Mouse (Mus musculus) liver, postnatal 0 days (tissue): Measurements from ENCODE around the gene Rab7. TPM values are rescaled to one million over a fixed set of nuclear protein-coding genes. Genes with fewer than 3 reads are reported as not detected.

Source experiments
- ATAC-seq: fragments of 200-750 bp; cut with Nextera tagmentation; 2 replicates; pipeline ENCODE4 v1.8.0; 2017; ENCODE audit warnings: mild to moderate bottlenecking, moderate library complexity
- DNase-seq: peaks from one replicate; pipeline ENCODE4 v3.0.0-alpha.2; 2016
- H3K27ac ChIP-seq: fragments of 300-500 bp; sonication (generic); 2 replicates; pipeline ENCODE4 v1.5.1; 2014; ENCODE audit warnings: antibody characterized with exemption, moderate library complexity, mild to moderate bottlenecking, low read depth
- H3K27me3 ChIP-seq: fragments of 300-500 bp; sonication (generic); 2 replicates; pipeline ENCODE4 v1.6.1; 2014; ENCODE audit warnings: low read length, control low read depth, mixed read lengths; ENCODE audit not compliant: insufficient read depth
- H3K36me3 ChIP-seq: fragments of 300-500 bp; sonication (generic); replicated peaks from 2 replicates; pipeline ENCODE4 v1.6.1; 2014; ENCODE audit warnings: mild to moderate bottlenecking, control low read depth, low read length, moderate library complexity, mixed read lengths; ENCODE audit not compliant: insufficient read depth
- H3K4me1 ChIP-seq: fragments of 300-500 bp; sonication (generic); 2 replicates; pipeline ENCODE4 v1.6.1; 2014; ENCODE audit warnings: antibody characterized with exemption, mild to moderate bottlenecking, control low read depth; ENCODE audit not compliant: insufficient read depth
- H3K4me2 ChIP-seq: fragments of 300-500 bp; sonication (generic); 2 replicates; pipeline ENCODE4 v1.6.1; 2014; ENCODE audit warnings: low read depth, mild to moderate bottlenecking, low read length, moderate library complexity, mixed read lengths
- H3K4me3 ChIP-seq: fragments of 300-500 bp; sonication (generic); 2 replicates; pipeline ENCODE4 v1.5.1; 2014; ENCODE audit warnings: low read depth, low read length
- H3K9ac ChIP-seq: fragments of 300-500 bp; sonication (generic); replicated peaks from 2 replicates; pipeline ENCODE4 v1.6.1; 2014; ENCODE audit warnings: mild to moderate bottlenecking, moderate library complexity
- H3K9me3 ChIP-seq: fragments of 300-500 bp; sonication (generic); 2 replicates; pipeline ENCODE4 v1.6.1; 2016; ENCODE audit warnings: mild to moderate bottlenecking, control low read depth, low read length, mixed read lengths
- CTCF ChIP-seq: sonication (generic); IDR thresholded peaks from 2 replicates; pipeline ENCODE4 v1.5.1; 2016; ENCODE audit warnings: antibody characterized with exemption, low read depth
- EP300 ChIP-seq: IDR thresholded peaks from 2 replicates; pipeline ENCODE4 v1.6.1; 2016; ENCODE audit warnings: antibody characterized with exemption, low read depth, mild to moderate bottlenecking
- WGBS: fragments of 180-500 bp; shearing (Covaris S2); extraction: QIAGEN DNeasy Blood & Tissue Kit; methylation state at CpG from one replicate; pipeline ENCODE4 v1.1.7; 2014; ENCODE audit not compliant: insufficient replicate concordance; 5-methylcytosine and 5-hydroxymethylcytosine counted together
- polyA plus RNA-seq: library from polyadenylated mRNA; unstranded; fragments of >200 nt; fragmentation: Nextera tagmentation; extraction: Ambion mirVana; gene quantifications from 2 replicates; pipeline ENCODE4 v1.2.1, GENCODE M21; 2015

The Rab7 gene
- polyA plus RNA-seq, 1 experiment from 2014 or later, result 110 TPM

DNA sequence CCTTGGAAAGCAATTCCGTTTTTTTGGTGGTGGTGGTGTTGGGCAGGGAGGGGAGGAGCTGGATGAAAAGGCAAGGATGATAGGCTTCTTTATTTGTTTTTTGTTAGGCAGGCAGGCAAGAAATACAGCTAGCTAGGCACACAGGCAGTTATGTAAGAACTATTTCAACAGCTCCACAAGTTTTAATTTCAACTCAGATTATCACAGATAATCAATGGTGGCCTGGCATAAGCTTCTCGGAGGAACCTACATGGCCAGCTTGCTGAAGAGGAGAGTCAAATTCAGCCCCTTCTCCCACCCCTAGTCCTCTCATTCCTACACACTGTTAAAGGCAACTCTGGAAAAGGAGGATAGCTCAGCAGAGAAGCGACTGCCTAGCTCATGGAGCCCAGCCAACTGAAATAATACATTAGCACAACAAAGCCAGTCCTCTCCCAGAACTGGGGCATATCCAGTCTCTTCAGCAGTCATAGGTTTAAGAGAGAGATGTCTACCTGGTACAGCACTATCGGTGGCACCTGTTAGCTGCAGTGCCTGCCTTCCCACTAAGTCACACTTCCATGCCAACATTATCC lies 7.5 kb downstream of the Rab7 start:
- Histone ChIP-seq H3K27ac (peak overlapping the region; percentile 19; the same call in 1 of the 2 replicates), H3K4me3 (no peak overlapping the region), H3K9ac (no peak overlapping the region), H3K9me3 (no peaks in the 10 kb centered on the region), H3K4me2 (no peak overlapping the region; the same call in 1 of the 2 replicates), H3K4me1 (peaks cover 23% of the 10 kb centered on the region), H3K36me3 (peaks cover 25% of the 10 kb centered on the region), H3K27me3 (no peaks in the 10 kb centered on the region)
- DNase-seq, result no peak
- 63% methylated on average over 4 of the region's 4 CpGs for WGBS
- no peak for TF ChIP-seq EP300
- no peak for TF ChIP-seq CTCF
- peak; percentile 28; the same call in 1 of the 2 replicates for ATAC-seq

DNA sequence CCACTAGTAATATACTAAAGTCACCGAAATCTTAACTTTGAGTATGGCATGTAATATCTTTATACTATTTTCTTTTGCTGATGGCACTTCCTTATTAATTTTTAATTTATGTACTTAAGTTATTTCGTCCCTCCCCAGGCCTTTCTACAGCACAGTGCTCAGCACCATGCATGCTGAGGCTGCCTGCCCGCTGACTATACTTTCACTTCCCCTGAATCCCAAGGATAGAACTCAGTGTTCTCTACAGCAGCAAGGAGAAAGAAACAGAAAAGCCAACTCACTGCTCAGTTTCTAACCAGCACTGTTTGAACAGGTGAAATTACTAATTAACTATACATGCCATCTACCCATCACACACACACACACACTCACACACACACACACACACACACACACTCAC lies 11.6 kb downstream of the Rab7 start:
- TF ChIP-seq CTCF (no peak), EP300 (no peak)
- peaks cover 11% of the 10 kb centered on the region for H3K4me1 ChIP-seq
- 70% methylated on average over 3 of the region's 3 CpGs for WGBS
- DNase-seq (no peak), ATAC-seq (no peak)
- H3K27me3 ChIP-seq, result no peaks in the 10 kb centered on the region
- no peaks in the 10 kb centered on the region for H3K9me3 ChIP-seq
- peaks cover 21% of the 10 kb centered on the region for H3K36me3 ChIP-seq
- H3K27ac ChIP-seq, result 0 out of 2 replicates have a peak overlapping the region, but pooled peaks have one; percentile 7
- H3K4me3 ChIP-seq, result no peak overlapping the region
- H3K9ac ChIP-seq, result no peak overlapping the region
- no peak overlapping the region for H3K4me2 ChIP-seq

DNA sequence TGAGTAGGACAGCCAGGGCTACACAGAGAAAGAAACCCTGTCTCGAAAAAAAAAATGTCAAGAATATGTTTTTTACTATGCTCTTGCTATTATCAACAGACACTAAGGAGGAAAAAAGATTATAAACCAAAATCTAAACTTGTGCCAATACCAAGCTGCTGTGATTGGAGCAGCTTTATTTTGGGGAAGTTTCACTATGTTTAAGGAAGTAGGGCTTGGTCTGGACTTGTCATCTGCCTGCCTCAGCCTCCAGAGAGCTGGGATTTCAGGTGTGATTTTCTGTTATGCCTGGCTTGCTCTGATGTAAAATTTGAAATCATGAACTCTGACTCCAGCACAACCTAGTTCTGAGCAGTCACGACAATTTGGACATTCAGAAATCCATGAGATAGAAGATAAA lies 14.6 kb downstream of the Rab7 start:
- Histone ChIP-seq H3K4me3 (no peak overlapping the region), H3K4me1 (peaks cover 13% of the 10 kb centered on the region), H3K27ac (no peak overlapping the region), H3K9me3 (no peaks in the 10 kb centered on the region), H3K9ac (no peak overlapping the region), H3K27me3 (no peaks in the 10 kb centered on the region), H3K36me3 (peaks cover 14% of the 10 kb centered on the region), H3K4me2 (no peak overlapping the region)
- DNase-seq (no peak), ATAC-seq (no peak)
- TF ChIP-seq CTCF, result no peak
- 79% methylated on average over 2 of the region's 2 CpGs for WGBS

DNA sequence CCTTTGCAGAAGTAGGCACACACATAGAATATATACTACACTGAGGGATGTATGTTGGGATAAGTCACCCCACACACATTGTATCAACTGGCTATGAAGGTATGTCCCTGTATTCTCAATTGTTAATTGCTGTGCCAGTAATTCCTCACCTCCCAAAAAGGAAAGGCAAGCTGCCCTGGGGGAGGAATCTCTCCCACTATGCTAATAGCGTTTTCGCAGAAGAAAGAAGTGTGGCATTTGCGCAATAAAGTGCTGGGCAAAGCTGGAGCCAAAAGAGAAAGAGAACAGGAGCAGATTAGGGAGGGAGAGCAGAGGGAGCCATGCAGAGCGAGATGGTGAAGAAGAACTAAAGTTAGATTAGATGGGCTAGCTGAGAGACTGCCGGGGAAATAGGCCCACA lies 17.7 kb downstream of the Rab7 start:
- TF ChIP-seq CTCF, result no peak
- no peak for TF ChIP-seq EP300

DNA sequence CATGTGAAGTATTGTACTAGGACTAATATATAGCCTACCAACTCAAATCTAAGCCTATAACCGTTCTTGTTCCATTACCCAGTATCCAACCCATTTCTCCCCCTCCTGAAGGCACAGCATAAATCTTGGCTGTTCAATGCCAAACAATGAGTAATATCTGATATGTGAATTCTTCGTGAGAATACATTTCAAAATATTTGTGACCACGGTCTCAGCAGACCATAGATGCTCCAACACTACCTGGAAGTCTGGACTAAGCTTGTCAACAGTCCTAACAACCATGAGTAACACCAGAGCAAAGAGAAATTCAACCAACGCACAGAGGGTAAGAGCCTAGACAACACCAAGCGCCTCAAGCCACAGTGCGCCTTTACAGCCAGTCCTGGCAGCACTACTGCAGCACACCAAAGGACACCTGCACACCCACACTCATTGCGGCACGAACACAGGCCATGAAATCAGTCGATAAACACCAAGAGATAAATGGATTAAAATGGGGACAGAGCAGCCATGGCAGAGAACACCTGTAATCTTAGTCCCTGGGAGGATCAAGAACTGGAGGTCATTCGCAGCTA lies 21.7 kb downstream of the Rab7 start:
- DNase-seq (no peak), ATAC-seq (no peak)
- Histone ChIP-seq H3K9ac (no peak overlapping the region), H3K27me3 (no peaks in the 10 kb centered on the region), H3K36me3 (peaks cover 9% of the 10 kb centered on the region), H3K4me2 (no peak overlapping the region), H3K9me3 (no peaks in the 10 kb centered on the region), H3K4me3 (no peak overlapping the region), H3K4me1 (peaks cover 12% of the 10 kb centered on the region), H3K27ac (no peak overlapping the region)
- WGBS, result 92% methylated on average over 10 of the region's 10 CpGs
- no peak for TF ChIP-seq EP300
- TF ChIP-seq CTCF, result no peak

More for the DNA sequence above, 17.7 kb downstream of the Rab7 start:
- WGBS, result 52% methylated on average over 5 of the region's 5 CpGs
- Histone ChIP-seq H3K4me3 (no peak overlapping the region), H3K9me3 (no peaks in the 10 kb centered on the region), H3K27ac (0 out of 2 replicates have a peak overlapping the region, but pooled peaks have one; percentile 16), H3K9ac (no peak overlapping the region), H3K4me2 (no peak overlapping the region), H3K27me3 (no peaks in the 10 kb centered on the region), H3K36me3 (peaks cover 18% of the 10 kb centered on the region), H3K4me1 (peaks cover 13% of the 10 kb centered on the region)
- no peak for ATAC-seq
- no peak for DNase-seq

DNA sequence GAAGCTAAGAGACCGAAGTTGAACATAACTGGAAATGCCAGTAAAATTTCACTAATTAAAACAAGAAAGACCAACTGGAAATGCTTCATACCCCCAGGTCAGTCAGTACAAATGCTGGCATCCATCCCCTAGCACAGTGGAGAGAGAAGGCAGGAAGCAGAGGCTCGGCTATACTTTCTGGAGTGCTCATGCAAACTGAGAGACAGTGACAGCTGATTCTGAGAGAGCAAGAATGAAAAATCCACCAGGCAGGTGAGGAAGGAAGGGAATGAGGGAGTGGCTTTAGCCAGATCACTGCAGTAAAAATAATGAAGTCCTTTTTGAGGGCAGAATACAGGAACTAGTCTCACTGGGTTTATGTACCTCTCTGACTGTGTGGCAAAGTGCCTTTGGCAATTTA lies 25.9 kb downstream of the Rab7 start:
- TF ChIP-seq EP300, result no peak
- no peak for TF ChIP-seq CTCF
- ATAC-seq (no peak), DNase-seq (no peak)

DNA sequence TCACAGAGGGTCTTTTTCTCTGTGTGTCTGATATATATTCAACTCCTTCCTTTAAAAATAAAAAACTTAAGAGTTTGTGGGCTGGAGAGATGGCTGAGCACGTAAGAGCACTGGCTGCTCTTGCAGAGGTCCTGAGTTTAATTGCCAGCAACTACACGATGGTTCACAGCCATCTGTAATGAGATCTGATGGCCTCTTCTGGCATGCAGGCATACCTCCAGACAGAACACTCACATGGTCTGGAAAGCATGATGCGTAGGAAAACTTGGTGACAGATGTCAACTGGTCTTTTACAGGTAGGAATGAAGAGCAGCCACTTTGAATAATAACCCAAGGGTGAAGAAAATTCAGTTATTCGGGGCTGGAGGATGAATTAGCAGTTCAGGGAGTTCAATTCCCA lies 27.2 kb downstream of the Rab7 start:
- Histone ChIP-seq H3K36me3 (peaks cover 19% of the 10 kb centered on the region), H3K27ac (no peak overlapping the region), H3K4me3 (no peak overlapping the region), H3K4me2 (no peak overlapping the region), H3K27me3 (no peaks in the 10 kb centered on the region), H3K9me3 (no peaks in the 10 kb centered on the region), H3K4me1 (peaks cover 10% of the 10 kb centered on the region; the same call in 1 of the 2 replicates), H3K9ac (no peak overlapping the region)
- TF ChIP-seq EP300, result no peak
- no peak for TF ChIP-seq CTCF
- DNase-seq (no peak), ATAC-seq (no peak)
- 77% methylated on average over 4 of the region's 4 CpGs for WGBS

More for the DNA sequence above, 25.9 kb downstream of the Rab7 start:
- Histone ChIP-seq H3K4me2 (no peak overlapping the region), H3K4me1 (peaks cover 10% of the 10 kb centered on the region; the same call in 1 of the 2 replicates), H3K27ac (no peak overlapping the region), H3K9me3 (no peaks in the 10 kb centered on the region), H3K9ac (no peak overlapping the region), H3K27me3 (no peaks in the 10 kb centered on the region), H3K4me3 (no peak overlapping the region), H3K36me3 (peaks cover 15% of the 10 kb centered on the region)
- 73% methylated on average over 2 of the region's 2 CpGs for WGBS
